In genomic region chr4:126601597-126602444, GRCm38 (mm10) we compare ENCODE assay signal across 8 mouse cellular contexts. TPM values are rescaled to one million over a fixed set of nuclear protein-coding genes. Genes with fewer than 3 reads are reported as not detected.
DNase-seq lines count a peak whose midpoint lies in the region; ATAC-seq and TF ChIP-seq lines count a peak whose summit lies in the region.

No protein-coding gene starts in this region.

- no peaks in the 10 kb centered on the region for H3K4me1 ChIP-seq in ES-Bruce4 (ENCODE audit: control insufficient read depth, insufficient read depth, low read length)
- H3K4me1 ChIP-seq in forebrain, embryonic 16.5 days (replicated peaks; ENCODE audit: control insufficient read depth, insufficient read depth, low read length) = peaks cover 12% of the 10 kb centered on the region
- H3K4me1 ChIP-seq in liver, embryonic 11.5 days (replicated peaks; ENCODE audit: control insufficient read depth, insufficient read depth, low read length) = no peaks in the 10 kb centered on the region

- H3K4me3 ChIP-seq in ES-Bruce4 (ENCODE audit: low read depth, low read length) = peak overlapping the region; percentile 22; the same call in 1 of the 2 replicates
- H3K4me3 ChIP-seq in forebrain, embryonic 16.5 days (replicated peaks; ENCODE audit: low read length) = peak overlapping the region; percentile 22
- H3K4me3 ChIP-seq in liver, embryonic 11.5 days (ENCODE audit: low read depth, low read length) = no peak overlapping the region

- H3K27me3 ChIP-seq in ES-Bruce4 (ENCODE audit: control insufficient read depth, insufficient read depth, low read length, poor library complexity, severe bottlenecking) = no peaks in the 10 kb centered on the region
- peaks cover 15% of the 10 kb centered on the region for H3K27me3 ChIP-seq in forebrain, embryonic 16.5 days (replicated peaks; ENCODE audit: control insufficient read depth, insufficient read depth, low read length)
- H3K27me3 ChIP-seq in liver, embryonic 11.5 days (replicated peaks; ENCODE audit: control insufficient read depth, insufficient read depth, low read length) = 0 out of 2 replicates have a peak, but pooled peaks cover 3% of the 10 kb centered on the region

- no peak overlapping the region for H3K9ac ChIP-seq in ES-Bruce4 (ENCODE audit: low read depth, poor library complexity, severe bottlenecking)
- peak overlapping the region; percentile 33 for H3K9ac ChIP-seq in forebrain, embryonic 16.5 days (replicated peaks; ENCODE audit: low read depth, low read length)
- H3K9ac ChIP-seq in liver, embryonic 11.5 days (ENCODE audit: low read depth, low read length) = no peak overlapping the region

- WGBS in forebrain, embryonic 16.5 days = 17% methylated on average over 19 of the region's 22 CpGs
- WGBS in liver, embryonic 11.5 days = 32% methylated on average over 18 of the region's 22 CpGs

- ATAC-seq in forebrain, embryonic 16.5 days = peak; percentile 94
- ATAC-seq in liver, embryonic 11.5 days (replicated peaks; ENCODE audit: low FRiP score) = no peak

- DNase-seq in adrenal gland, adult 2 months = peak; percentile 68
- peak; percentile 35 to 52 for DNase-seq in kidney, adult 8-10 months
- no peak for DNase-seq in liver, embryonic 11.5 days (ENCODE audit: low spot score)
- DNase-seq in ovary, postnatal 14 days (ENCODE audit: low spot score) = peak; percentile 26
- no peak for DNase-seq in gastrocnemius, adult 18-20 months (ENCODE audit: low spot score)
- DNase-seq in spleen, adult 12 weeks (ENCODE audit: low spot score) = no peak

- H3K36me3 ChIP-seq in ES-Bruce4 (ENCODE audit: control insufficient read depth, insufficient read depth, low read length, poor library complexity, severe bottlenecking) = no peaks in the 10 kb centered on the region
- no peaks in the 10 kb centered on the region for H3K36me3 ChIP-seq in forebrain, embryonic 16.5 days (ENCODE audit: control insufficient read depth, insufficient read depth)
- no peaks in the 10 kb centered on the region for H3K36me3 ChIP-seq in liver, embryonic 11.5 days (ENCODE audit: control insufficient read depth, insufficient read depth, low read length)

- H3K9me3 ChIP-seq in ES-Bruce4 (replicated peaks; ENCODE audit: control insufficient read depth, insufficient read depth, low read length, poor library complexity, severe bottlenecking) = no peaks in the 10 kb centered on the region
- H3K9me3 ChIP-seq in forebrain, embryonic 16.5 days (ENCODE audit: control insufficient read depth, low read length) = no peaks in the 10 kb centered on the region
- H3K9me3 ChIP-seq in liver, embryonic 11.5 days (ENCODE audit: control insufficient read depth, low read length) = no peaks in the 10 kb centered on the region

- TF ChIP-seq POLR2A in ES-Bruce4 (IDR thresholded peaks at IDR 0.05; ENCODE audit: insufficient read depth, low read length) = no peak

- TF ChIP-seq CTCF in ES-Bruce4 (IDR thresholded peaks at IDR 0.05; ENCODE audit: low read depth, low read length) = no peak

- no peak overlapping the region for H3K27ac ChIP-seq in ES-Bruce4 (ENCODE audit: insufficient read depth, low read length)
- H3K27ac ChIP-seq in forebrain, embryonic 16.5 days (ENCODE audit: low read length) = peak overlapping the region; percentile 41; the same call in 1 of the 2 replicates
- no peak overlapping the region for H3K27ac ChIP-seq in liver, embryonic 11.5 days (ENCODE audit: low read depth, low read length)

- no peak for TF ChIP-seq EP300 in ES-Bruce4 (IDR thresholded peaks at IDR 0.05; ENCODE audit: insufficient read depth, low read depth, low read length)

- peak overlapping the region; percentile 49 for H3K4me2 ChIP-seq in forebrain, embryonic 16.5 days (ENCODE audit: low read length)
- peak overlapping the region; percentile 38 for H3K4me2 ChIP-seq in liver, embryonic 11.5 days

RNA-seq across cellular contexts. Expression of gene 5730409E04Rik, which starts 7.8 kb away (rescaled TPM):
- polyA plus RNA-seq in ES-Bruce4 (2011; ENCODE audit: insufficient read depth, insufficient read length, low read depth, missing spikeins) = 2.3 and 2.6 TPM in 2 replicates
- total RNA-seq in adrenal gland, adult 2 months (2021) = 10 to 100 TPM in 1 of 2 experiments, 1 to 10 TPM in 1; 8.1 to 19.0 TPM
- polyA plus RNA-seq in adrenal gland, adult 2 months (2012; rRNA removed) = 19.3 and 20.7 TPM in 2 replicates
- polyA plus RNA-seq in forebrain, embryonic 16.5 days (2015; fragmentation: Nextera tagmentation; extraction: Ambion mirVana) = 3.9 and 4.6 TPM in 2 replicates
- 0.40 and 0.71 TPM in 2 replicates for polyA plus RNA-seq in liver, embryonic 11.5 days (2014; fragmentation: Nextera tagmentation; extraction: Ambion mirVana)
- 10 to 100 TPM; 21.9 to 24.5 TPM for total RNA-seq in gastrocnemius, adult 18-20 months (2021)

RNA-seq across cellular contexts. Expression of gene Clspn, which starts 45.1 kb away (rescaled TPM):
- polyA plus RNA-seq in ES-Bruce4 (2011; ENCODE audit: insufficient read depth, insufficient read length, low read depth, missing spikeins) = 39.8 and 41.8 TPM in 2 replicates
- under 1 TPM; 0.66 to 0.97 TPM for total RNA-seq in adrenal gland, adult 2 months (2021)
- polyA plus RNA-seq in adrenal gland, adult 2 months (2012; rRNA removed) = 0.11 and 0.19 TPM in 2 replicates
- polyA plus RNA-seq in forebrain, embryonic 16.5 days (2015; fragmentation: Nextera tagmentation; extraction: Ambion mirVana) = 12.0 and 13.6 TPM in 2 replicates
- 43.5 and 51.6 TPM in 2 replicates for polyA plus RNA-seq in liver, embryonic 11.5 days (2014; fragmentation: Nextera tagmentation; extraction: Ambion mirVana)
- total RNA-seq in gastrocnemius, adult 18-20 months (2021) = not detected

Comparison
In these comparisons a context has a peak if more than half of its experiments do, and no peak if none do; other contexts are left out.
1. DNase-seq: peak in adrenal gland, adult 2 months (single experiment), kidney, adult 8-10 months (2 of 2) and ovary, postnatal 14 days (single experiment); none in liver, embryonic 11.5 days (single experiment), gastrocnemius, adult 18-20 months (single experiment) and spleen, adult 12 weeks (single experiment).
2. RNA of gene Clspn, which starts 45.1 kb away (polyA plus RNA-seq): 43.5 to 51.6 TPM in liver, embryonic 11.5 days, 39.8 to 41.8 TPM in ES-Bruce4 and 12.0 to 13.6 TPM in forebrain, embryonic 16.5 days; 0.11 to 0.19 TPM in adrenal gland, adult 2 months; every median in the first group is over 10 times any median in the second.